Mouse (Mus musculus): ENCODE data around the gene Gns.

Gns gene

DNA sequence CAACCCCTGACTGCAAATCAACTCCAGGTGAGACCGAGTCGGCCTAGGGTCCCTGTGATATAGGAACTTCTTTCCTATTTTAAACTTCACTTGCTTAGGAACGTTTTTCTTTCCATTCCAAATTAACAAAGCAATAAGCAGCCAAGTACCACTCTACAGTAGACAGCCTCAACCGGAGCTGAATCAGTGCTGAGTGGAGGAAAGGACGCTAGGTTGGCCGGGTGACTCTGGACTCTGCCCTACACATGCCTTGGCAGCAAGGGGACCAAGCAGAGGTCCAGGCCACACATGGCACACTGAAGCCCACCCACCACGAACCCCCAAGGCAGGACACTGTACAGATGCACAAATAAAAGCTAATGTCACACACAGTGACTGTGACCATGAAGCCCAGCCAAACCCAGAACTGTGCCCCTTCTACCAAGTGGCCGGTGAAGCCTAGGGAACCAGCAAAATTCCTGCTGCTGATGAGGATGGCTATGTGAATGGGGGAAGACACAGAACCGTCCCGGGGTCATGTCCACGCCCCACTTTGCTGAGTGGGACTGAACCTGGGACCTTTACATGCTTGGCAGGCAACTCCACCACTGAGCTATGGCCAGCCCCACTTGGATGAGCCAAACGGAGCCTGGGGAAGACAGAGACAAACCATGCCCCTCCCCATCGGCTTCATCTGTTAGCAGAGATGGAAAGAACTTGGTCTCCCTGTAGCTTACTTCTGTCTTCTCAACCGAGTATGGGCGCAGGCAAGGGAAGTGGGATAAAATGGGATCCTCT lies 66.1 kb downstream of the Gns start:
- 62% methylated on average over 15 of the region's 15 CpGs for WGBS

DNA sequence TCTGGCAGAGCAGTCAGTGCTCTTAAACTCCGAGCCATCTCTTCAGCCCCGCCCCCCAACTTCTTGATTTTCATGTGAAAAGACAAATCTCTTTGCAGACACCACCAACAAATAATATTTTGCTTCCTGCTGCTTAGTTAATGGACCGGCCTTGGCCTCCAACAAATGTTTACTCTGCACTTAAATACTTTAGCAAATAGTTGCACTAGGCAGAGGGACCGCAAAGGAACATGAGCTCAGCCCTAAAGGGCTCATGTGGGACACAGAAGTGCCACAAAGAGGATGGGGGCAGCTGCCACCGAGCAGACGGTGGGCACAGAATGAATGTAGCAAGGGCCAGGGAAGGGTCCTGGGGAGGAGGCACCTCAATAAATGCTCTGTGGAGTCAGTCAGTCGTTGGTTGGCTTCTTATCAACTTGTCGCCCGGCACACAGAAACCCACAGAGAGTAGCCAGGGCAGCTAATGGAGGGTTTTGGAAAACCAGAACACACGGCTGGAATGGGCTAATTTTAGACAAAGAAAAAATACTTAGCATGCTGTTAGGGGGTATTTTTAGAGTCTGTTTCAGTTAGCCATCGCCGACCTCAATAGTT lies 67.2 kb downstream of the Gns start:
- 40% methylated on average over 12 of the region's 12 CpGs for WGBS

DNA sequence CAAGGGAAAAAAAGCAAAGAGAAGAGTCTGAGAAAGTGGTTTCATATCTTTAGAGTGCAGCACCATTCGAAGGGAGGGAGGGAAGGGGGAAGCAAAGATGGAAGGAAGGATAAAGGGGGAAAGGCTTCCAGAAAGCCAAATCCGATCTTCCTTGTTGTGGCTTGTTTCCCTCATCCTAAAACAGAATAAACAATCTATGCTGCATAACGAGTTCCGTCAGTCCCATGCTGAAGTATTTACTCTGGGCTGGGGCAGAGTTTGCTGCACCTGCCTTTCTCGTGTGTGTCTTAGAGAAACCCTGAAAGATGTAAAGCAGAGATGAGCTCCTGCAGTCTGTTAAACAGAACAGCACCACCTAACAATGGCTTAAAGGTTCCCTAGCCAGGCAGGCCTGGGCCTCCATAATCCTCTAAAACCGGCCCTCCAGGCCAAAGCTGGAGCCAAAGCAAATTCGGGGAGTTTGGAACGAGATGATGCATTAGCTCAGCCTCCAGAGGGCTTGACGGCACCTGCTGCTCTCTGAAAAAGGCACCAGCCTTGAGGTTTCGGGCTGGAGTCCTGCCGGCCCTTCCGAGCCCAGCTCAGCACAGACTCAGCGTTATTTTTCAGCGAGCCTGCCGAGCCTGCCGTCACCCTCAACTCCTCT lies 67.9 kb downstream of the Gns start:
- WGBS, result 32% methylated on average over 16 of the region's 16 CpGs

GRCm38 (mm10) chr10:121434441-121435103 lies 69.7 kb downstream of the Gns start:
- 90% methylated on average over 15 of the region's 15 CpGs for WGBS

GRCm38 (mm10) chr10:121435546-121436257 lies 70.8 kb downstream of the Gns start:
- 85% methylated on average over 28 of the region's 28 CpGs for WGBS

GRCm38 (mm10) chr10:121436258-121436645 lies 71.4 kb downstream of the Gns start:
- WGBS, result 75% methylated on average over 8 of the region's 8 CpGs

GRCm38 (mm10) chr10:121436693-121437092 lies 71.8 kb downstream of the Gns start:
- 70% methylated on average over 4 of the region's 4 CpGs for WGBS

DNA sequence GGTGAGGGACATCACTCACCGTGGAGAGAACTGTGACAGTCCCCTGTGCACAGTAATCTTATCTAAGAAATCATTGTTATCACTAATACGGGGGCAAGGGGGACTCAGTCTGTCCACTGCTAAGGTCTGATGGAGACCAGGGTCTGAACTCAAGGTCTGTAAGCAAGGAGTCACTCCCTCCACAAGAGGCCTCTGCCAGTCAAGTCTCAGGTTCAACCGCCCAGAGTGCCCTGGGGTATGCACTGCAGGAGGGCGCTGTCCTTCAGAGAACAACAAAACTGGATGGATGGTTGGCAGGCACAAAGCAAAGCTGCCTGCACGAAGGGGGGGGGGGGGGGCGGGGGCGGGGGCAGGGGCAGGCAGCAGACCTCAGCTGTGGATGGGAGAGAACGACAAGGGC lies 73.2 kb downstream of the Gns start:
- 67% methylated on average over 6 of the region's 8 CpGs for WGBS

- 67% methylated on average over 12 of the region's 12 CpGs for WGBS
Measured at GRCm38 (mm10) chr10:121439310-121439731, 74.4 kb downstream of the Gns start.

- 59% methylated on average over 9 of the region's 9 CpGs for WGBS
Measured at GRCm38 (mm10) chr10:121443791-121444190, 78.9 kb downstream of the Gns start.

DNA sequence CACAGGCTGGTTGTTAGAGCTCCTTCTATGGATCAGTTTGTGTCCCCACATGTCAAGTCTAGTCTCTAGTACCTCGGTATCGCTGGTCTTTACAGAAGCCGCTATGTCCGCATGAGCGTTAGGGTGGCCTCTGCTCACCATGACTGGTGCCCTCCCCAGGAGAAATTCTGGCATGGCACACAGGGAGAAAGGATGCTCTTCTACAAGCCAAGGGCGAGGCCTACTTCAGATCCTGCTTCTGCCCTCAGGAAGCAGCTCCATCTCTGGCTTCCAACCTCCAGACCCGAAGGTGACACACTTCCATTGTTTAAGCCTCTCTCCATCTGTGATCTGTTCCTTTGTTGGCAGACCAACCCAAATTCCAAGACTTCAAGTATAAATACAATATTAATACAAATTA lies 79.3 kb downstream of the Gns start:
- WGBS, result 89% methylated on average over 7 of the region's 7 CpGs

DNA sequence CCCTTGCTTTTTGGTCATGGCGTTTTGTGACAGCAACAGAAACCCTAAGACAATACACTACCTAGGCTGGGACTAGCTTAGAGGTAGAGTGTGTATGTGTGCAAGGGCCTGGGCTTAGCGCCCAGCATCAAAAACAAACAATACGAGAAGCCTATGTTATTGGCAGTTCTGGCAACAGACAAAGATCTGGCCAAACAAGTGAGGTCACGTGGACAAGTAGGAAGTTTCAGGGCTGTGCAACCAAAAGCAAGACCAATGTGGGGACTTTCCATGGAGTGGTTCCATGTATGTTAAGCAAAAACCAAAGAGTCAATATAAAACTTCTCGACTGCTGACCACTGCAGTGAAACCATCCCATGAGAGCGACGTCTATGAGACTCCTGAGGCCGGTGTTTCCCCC lies 80.9 kb downstream of the Gns start:
- WGBS, result 84% methylated on average over 8 of the region's 8 CpGs

All from cerebral cortex, adult 2 months (tissue).